Mouse (Mus musculus) olfactory bulb, adult 2 months (tissue): ENCODE results near the gene U2af1l4.

Experiments
- CTCF ChIP-seq: fragments of 200-500 bp; IDR thresholded peaks from 2 replicates; pipeline ENCODE4 v1.5.1; 2012; ENCODE audit warnings: low read depth, mild to moderate bottlenecking, low read length, moderate library complexity; ENCODE audit not compliant: insufficient read depth
- POLR2A ChIP-seq: fragments of 200-500 bp; IDR thresholded peaks from 2 replicates; pipeline ENCODE4 v1.6.1; 2012; ENCODE audit warnings: mild to moderate bottlenecking, low read depth, low read length, moderate library complexity; ENCODE audit not compliant: insufficient read depth

DNA sequence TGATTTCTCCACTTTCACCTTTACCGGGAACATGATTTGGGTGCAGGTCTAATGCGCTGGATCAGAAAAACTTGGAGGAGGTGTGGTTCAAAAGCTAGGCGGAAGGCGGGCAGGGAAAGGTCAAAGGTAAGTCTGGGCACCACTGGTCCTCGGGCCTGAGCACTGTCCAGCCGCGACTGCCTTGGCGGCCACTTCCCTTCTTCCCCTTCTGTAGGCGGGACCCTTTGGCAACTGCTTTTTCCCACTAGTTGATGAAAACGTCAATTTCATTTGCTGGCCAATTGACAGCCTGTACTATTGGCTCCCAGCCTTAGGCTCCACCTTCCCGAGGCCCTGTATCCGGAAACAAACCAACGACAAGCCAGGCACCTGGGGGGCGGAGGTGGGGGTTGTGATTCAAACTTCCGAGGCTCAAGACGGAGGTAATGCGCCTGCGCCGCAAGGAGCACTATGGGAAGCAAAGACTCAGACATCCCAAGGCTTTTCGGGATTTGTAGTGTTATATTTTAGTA lies 3.6 kb upstream of the U2af1l4 start, which contains the start of gene Lin37:
- TF ChIP-seq POLR2A (0 out of 2 replicates have a peak, but pooled peaks have one; percentile 48), CTCF (no peak)
